Mouse (Mus musculus) limb, embryonic 11.5 days (tissue): ENCODE measurements around the gene Lama2. TPM values are rescaled to one million over a fixed set of nuclear protein-coding genes. Genes with fewer than 3 reads are reported as not detected.

ENCODE experiments used
- ATAC-seq: fragments of 200-750 bp; cut with Nextera tagmentation; 2 replicates; pipeline ENCODE4 v1.8.0; 2017; ENCODE audit warnings: low read depth; ENCODE audit not compliant: insufficient number of reproducible peaks, low FRiP score, low TSS enrichment
- DNase-seq: peaks from one replicate; pipeline ENCODE4 v3.0.0-alpha.2; 2015; ENCODE audit warnings: low spot score
- H3K27ac ChIP-seq: fragments of 300-500 bp; sonication (generic); replicated peaks from 2 replicates; pipeline ENCODE4 v1.5.1; 2014; ENCODE audit warnings: low read depth, mild to moderate bottlenecking, low read length
- H3K27me3 ChIP-seq: fragments of 300-500 bp; sonication (generic); 2 replicates; pipeline ENCODE4 v1.6.1; 2014; ENCODE audit warnings: mild to moderate bottlenecking, low read length, mixed read lengths; ENCODE audit not compliant: control insufficient read depth, insufficient read depth
- H3K36me3 ChIP-seq: fragments of 300-500 bp; sonication (generic); 2 replicates; pipeline ENCODE4 v1.6.1; 2014; ENCODE audit warnings: mild to moderate bottlenecking, low read length, moderate library complexity, mixed read lengths; ENCODE audit not compliant: control insufficient read depth, insufficient read depth
- H3K4me1 ChIP-seq: fragments of 300-500 bp; sonication (generic); 2 replicates; pipeline ENCODE4 v1.6.1; 2014; ENCODE audit warnings: low read length, mixed read lengths; ENCODE audit not compliant: control insufficient read depth, insufficient read depth
- H3K4me2 ChIP-seq: fragments of 300-500 bp; sonication (generic); 2 replicates; pipeline ENCODE4 v1.6.1; 2014; ENCODE audit warnings: low read depth, mild to moderate bottlenecking, moderate library complexity; ENCODE audit not compliant: severe bottlenecking
- H3K4me3 ChIP-seq: fragments of 300-500 bp; sonication (generic); 2 replicates; pipeline ENCODE4 v1.5.1; 2014; ENCODE audit warnings: low read depth, low read length
- H3K9ac ChIP-seq: fragments of 300-500 bp; sonication (generic); 2 replicates; pipeline ENCODE4 v1.6.1; 2014; ENCODE audit warnings: mild to moderate bottlenecking, low read length
- H3K9me3 ChIP-seq: fragments of 300-500 bp; sonication (generic); 2 replicates; pipeline ENCODE4 v1.6.1; 2016; ENCODE audit warnings: low read length; ENCODE audit not compliant: control insufficient read depth
- WGBS: fragments of 180-500 bp; shearing (Covaris S2); extraction: QIAGEN DNeasy Blood & Tissue Kit; methylation state at CpG from one replicate; pipeline ENCODE4 v1.1.7; 2014; 5-methylcytosine and 5-hydroxymethylcytosine counted together
- polyA plus RNA-seq: library from polyadenylated mRNA; unstranded; fragments of >200 nt; fragmentation: Nextera tagmentation; extraction: Ambion mirVana; gene quantifications from 2 replicates; pipeline ENCODE4 v1.2.1, GENCODE M21; 2014

Lama2 gene
- polyA plus RNA-seq, 1 experiment from 2014 or later: 12.2 TPM

GRCm38 (mm10) chr10:27101800-27102353, 517.7 kb downstream of the Lama2 start:
- H3K4me1 ChIP-seq: no peaks in the 10 kb centered on the region
- no peak overlapping the region for H3K4me2 ChIP-seq
- H3K9me3 ChIP-seq: no peaks in the 10 kb centered on the region
- H3K9ac ChIP-seq: no peak overlapping the region
- 80% methylated on average over 3 of the region's 3 CpGs for WGBS
- DNase-seq (no peak), ATAC-seq (no peak)
- no peak overlapping the region for H3K4me3 ChIP-seq
- no peaks in the 10 kb centered on the region for H3K36me3 ChIP-seq
- no peaks in the 10 kb centered on the region for H3K27me3 ChIP-seq
- H3K27ac ChIP-seq: no peak overlapping the region

- WGBS: 85% methylated on average over 2 of the region's 2 CpGs
- Histone ChIP-seq H3K9ac (no peak overlapping the region), H3K4me1 (no peaks in the 10 kb centered on the region), H3K4me3 (no peak overlapping the region), H3K4me2 (no peak overlapping the region), H3K27ac (no peak overlapping the region), H3K9me3 (no peaks in the 10 kb centered on the region), H3K36me3 (no peaks in the 10 kb centered on the region), H3K27me3 (no peaks in the 10 kb centered on the region)
- DNase-seq (no peak), ATAC-seq (no peak)
Measured at GRCm38 (mm10) chr10:27077113-27077512, 542.4 kb downstream of the Lama2 start.

DNA sequence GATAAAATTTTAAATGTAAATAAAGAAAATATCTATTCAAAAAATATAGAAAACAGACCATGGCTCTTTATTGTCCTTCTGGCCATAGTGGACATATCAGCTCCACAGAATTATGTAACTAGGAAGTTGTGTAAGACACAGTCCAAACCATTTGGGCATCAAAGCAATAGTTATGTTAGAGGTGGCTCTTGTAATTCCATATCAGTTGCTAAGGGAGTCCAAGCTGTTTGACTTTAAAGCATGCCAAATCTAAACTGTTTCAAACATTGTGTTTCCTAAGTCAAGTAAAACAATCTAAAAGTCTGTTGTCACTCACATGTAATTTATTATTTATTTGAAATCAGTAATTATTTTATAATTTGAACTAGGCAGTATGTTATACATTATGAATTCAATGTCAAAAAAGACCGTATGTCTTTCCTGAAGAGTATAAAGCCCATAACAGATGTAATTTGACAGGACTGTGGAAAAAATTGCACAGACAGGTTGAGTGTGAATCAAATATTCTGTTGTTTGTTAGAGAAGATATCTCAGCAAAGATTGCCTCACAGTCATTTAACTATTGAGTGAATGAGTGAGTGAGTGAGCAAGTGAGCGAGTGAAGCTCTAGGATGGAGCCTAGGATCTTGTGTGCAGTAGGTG, 550.6 kb downstream of the Lama2 start:
- no peak for ATAC-seq
- WGBS: 87% methylated on average over 2 of the region's 2 CpGs
- H3K9ac ChIP-seq: no peak overlapping the region

DNA sequence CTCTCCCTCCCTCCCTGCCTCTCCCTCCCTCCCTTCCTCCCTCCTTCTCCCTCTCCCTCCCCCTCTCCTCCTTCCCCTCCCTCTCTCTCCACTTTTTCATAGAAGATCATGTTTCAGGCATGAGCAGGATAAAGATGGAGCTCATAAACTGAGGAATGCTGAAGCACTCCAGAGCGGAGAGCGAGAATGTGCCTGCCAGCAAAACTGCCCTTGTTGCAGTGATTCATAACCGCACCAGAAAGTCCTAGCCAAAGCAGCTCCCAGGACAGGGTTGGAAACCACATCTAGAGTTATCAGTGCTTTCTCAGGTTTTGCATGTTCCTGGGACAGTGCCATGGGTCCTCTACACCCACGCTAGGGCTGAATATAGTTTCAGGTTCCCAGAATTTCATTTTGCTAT, 555.9 kb downstream of the Lama2 start:
- Histone ChIP-seq H3K27ac (no peak overlapping the region; the same call in 1 of the 2 replicates), H3K36me3 (no peaks in the 10 kb centered on the region), H3K4me2 (no peak overlapping the region), H3K4me1 (no peaks in the 10 kb centered on the region), H3K27me3 (no peaks in the 10 kb centered on the region), H3K9me3 (no peaks in the 10 kb centered on the region), H3K9ac (no peak overlapping the region), H3K4me3 (no peak overlapping the region)
- WGBS: 26% methylated on average over 4 of the region's 4 CpGs
- DNase-seq (peak; percentile 60), ATAC-seq (peak; percentile 87)

More for the DNA sequence above, 550.6 kb downstream of the Lama2 start:
- H3K4me3 ChIP-seq: no peak overlapping the region
- H3K27ac ChIP-seq: no peak overlapping the region
- no peaks in the 10 kb centered on the region for H3K4me1 ChIP-seq
- H3K36me3 ChIP-seq: no peaks in the 10 kb centered on the region
- no peaks in the 10 kb centered on the region for H3K27me3 ChIP-seq
- DNase-seq: no peak
- no peaks in the 10 kb centered on the region for H3K9me3 ChIP-seq
- H3K4me2 ChIP-seq: no peak overlapping the region

DNA sequence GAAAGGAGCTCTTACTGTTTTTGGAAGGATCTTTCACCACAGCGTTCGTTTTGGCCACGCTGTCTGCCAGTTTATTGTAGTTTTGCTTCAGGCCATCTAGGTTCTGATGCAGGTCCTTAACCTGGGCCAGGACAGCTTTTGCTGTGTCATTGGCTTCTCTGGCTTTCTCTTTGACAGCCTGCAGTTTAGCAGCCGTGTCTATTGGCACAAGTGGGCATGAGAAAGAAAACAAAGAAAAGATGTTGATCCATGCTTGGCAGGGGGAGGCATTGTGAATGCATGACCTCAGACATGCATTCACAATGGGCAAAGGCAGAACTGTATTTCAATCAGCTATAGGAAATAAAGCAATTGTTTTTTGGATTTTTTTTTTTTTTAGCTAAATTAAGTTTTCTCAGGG, 565.1 kb downstream of the Lama2 start:
- H3K9me3 ChIP-seq: no peaks in the 10 kb centered on the region
- H3K27me3 ChIP-seq: no peaks in the 10 kb centered on the region
- no peak overlapping the region for H3K9ac ChIP-seq
- DNase-seq (no peak), ATAC-seq (no peak)
- no peak overlapping the region for H3K4me2 ChIP-seq
- H3K36me3 ChIP-seq: no peaks in the 10 kb centered on the region
- H3K4me3 ChIP-seq: no peak overlapping the region
- no peak overlapping the region for H3K27ac ChIP-seq
- H3K4me1 ChIP-seq: no peaks in the 10 kb centered on the region
- WGBS: 75% methylated on average over 4 of the region's 4 CpGs

- Histone ChIP-seq H3K9ac (no peak overlapping the region), H3K4me1 (no peaks in the 10 kb centered on the region), H3K4me2 (no peak overlapping the region), H3K36me3 (no peaks in the 10 kb centered on the region), H3K27me3 (no peaks in the 10 kb centered on the region), H3K27ac (no peak overlapping the region), H3K4me3 (no peak overlapping the region), H3K9me3 (no peaks in the 10 kb centered on the region)
- ATAC-seq (no peak), DNase-seq (no peak)
- WGBS: 78% methylated on average over 2 of the region's 2 CpGs
Measured at GRCm38 (mm10) chr10:27047196-27047595, 572.4 kb downstream of the Lama2 start.

- Histone ChIP-seq H3K27ac (no peak overlapping the region), H3K27me3 (no peaks in the 10 kb centered on the region), H3K9me3 (no peaks in the 10 kb centered on the region), H3K9ac (no peak overlapping the region), H3K4me1 (no peaks in the 10 kb centered on the region), H3K4me2 (no peak overlapping the region), H3K4me3 (no peak overlapping the region), H3K36me3 (no peaks in the 10 kb centered on the region)
- WGBS: 76% methylated on average over 1 of the region's 1 CpGs
- ATAC-seq (no peak), DNase-seq (no peak)
Measured at GRCm38 (mm10) chr10:27041812-27042211, 577.7 kb downstream of the Lama2 start.

- Histone ChIP-seq H3K4me2 (no peak overlapping the region), H3K27ac (no peak overlapping the region), H3K4me3 (no peak overlapping the region), H3K36me3 (no peaks in the 10 kb centered on the region), H3K27me3 (no peaks in the 10 kb centered on the region), H3K9me3 (no peaks in the 10 kb centered on the region), H3K4me1 (no peaks in the 10 kb centered on the region), H3K9ac (no peak overlapping the region)
- 73% methylated on average over 1 of the region's 1 CpGs for WGBS
- DNase-seq: no peak
- no peak for ATAC-seq
Measured at GRCm38 (mm10) chr10:27022707-27023106, 596.9 kb downstream of the Lama2 start.
